Mouse (Mus musculus) kidney, postnatal 4 days (tissue): ENCODE data around the gene Acot12.

ENCODE experiments used
- DNase-seq, 2 experiments: peaks; one replicate each; pipeline ENCODE4 v3.0.0; 2021; ENCODE audit warnings: mixed read lengths in 2 of 2

The Acot12 gene

GRCm38 (mm10) chr13:91827876-91828275 is 86.6 kb downstream of the Acot12 start:
- no peak for DNase-seq
